Mouse (Mus musculus): ENCODE results near the gene Tcf7l2. TPM values are rescaled to one million over a fixed set of nuclear protein-coding genes. Genes with fewer than 3 reads are reported as not detected.

Tcf7l2 gene
- polyA plus RNA-seq, 1 experiment from 2014 or later: 60.6 TPM

DNA sequence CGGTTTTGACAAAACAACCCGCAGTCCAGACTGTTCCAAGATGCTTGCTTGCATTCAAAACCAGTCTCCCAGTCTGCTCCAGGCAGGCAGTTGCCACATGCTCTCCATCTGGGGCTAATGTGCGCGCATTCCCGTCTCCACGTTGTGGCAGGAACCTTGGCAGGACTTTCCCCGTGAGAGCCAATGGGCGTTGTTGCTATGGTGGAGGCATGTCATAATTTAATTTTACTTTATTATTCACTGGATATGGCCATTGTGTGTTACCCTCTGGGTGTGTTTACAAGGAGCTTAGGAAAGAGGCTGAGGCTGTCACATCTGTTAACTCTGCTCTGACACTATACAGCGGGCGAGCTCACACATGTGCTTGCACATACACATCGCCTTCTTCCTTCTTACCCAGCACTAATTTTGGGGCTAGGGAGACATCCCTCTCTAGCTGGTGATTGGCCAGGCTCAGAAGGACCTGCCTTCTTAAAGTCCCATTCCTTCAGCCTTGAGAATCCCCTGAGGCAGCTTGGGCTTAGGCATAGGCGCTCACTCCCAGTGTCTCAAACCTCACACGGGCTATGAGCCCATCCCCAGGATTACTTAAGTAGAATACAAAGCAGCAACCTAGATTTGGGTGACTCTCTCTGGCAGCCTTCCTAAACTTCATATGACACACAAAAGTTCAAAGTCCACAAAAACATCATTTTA is 139.2 kb downstream of the Tcf7l2 start:
- Histone ChIP-seq H3K9me3 (ENCODE audit: control insufficient read depth, low read length) (no peaks in the 10 kb centered on the region), H3K4me2 (ENCODE audit: low read depth) (no peak overlapping the region), H3K27ac (ENCODE audit: low read depth, low read length) (no peak overlapping the region), H3K4me1 (ENCODE audit: control insufficient read depth, insufficient read depth, low read length) (peaks cover 15% of the 10 kb centered on the region), H3K27me3 (ENCODE audit: control insufficient read depth, insufficient read depth, low read length) (no peaks in the 10 kb centered on the region), H3K9ac (ENCODE audit: low read length) (no peak overlapping the region), H3K36me3 (ENCODE audit: control insufficient read depth, insufficient read depth, low read length) (no peaks in the 10 kb centered on the region), H3K4me3 (ENCODE audit: low read depth, low read length) (no peak overlapping the region)
- DNase-seq (ENCODE audit: low spot score) (no peak), ATAC-seq (ENCODE audit: insufficient read depth, low FRiP score, low TSS enrichment) (no peak)
- WGBS: 59% methylated on average over 13 of the region's 13 CpGs

DNA sequence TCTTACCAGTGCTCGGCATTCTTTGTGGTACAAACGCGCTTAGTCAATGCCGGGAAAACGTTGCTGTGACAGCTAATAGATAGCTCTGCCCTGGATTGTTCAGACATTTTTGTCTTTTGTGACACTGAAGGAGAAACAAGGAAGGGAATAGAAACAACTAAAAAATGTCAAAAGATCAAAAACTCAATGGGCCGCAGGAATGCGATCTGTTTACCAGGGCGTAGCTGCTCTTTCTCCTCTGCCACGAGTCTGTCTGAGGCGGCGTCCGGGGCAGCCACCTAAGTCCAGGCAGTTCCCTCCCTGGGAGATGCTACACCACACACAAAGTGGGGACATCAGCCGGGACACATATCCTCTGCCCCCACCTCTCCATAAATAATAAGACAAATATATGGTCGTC is 144.9 kb downstream of the Tcf7l2 start:
- H3K4me3 ChIP-seq (ENCODE audit: low read depth, low read length): no peak overlapping the region
- no peaks in the 10 kb centered on the region for H3K27me3 ChIP-seq (ENCODE audit: control insufficient read depth, insufficient read depth, low read length)
- H3K27ac ChIP-seq (ENCODE audit: low read depth, low read length): no peak overlapping the region
- H3K36me3 ChIP-seq (ENCODE audit: control insufficient read depth, insufficient read depth, low read length): no peaks in the 10 kb centered on the region
- 71% methylated on average over 14 of the region's 14 CpGs for WGBS
- no peak overlapping the region for H3K9ac ChIP-seq (ENCODE audit: low read length)
- no peak for DNase-seq (ENCODE audit: low spot score)
- 0 out of 2 replicates have a peak, but pooled peaks cover 2% of the 10 kb centered on the region for H3K4me1 ChIP-seq (ENCODE audit: control insufficient read depth, insufficient read depth, low read length)
- no peaks in the 10 kb centered on the region for H3K9me3 ChIP-seq (ENCODE audit: control insufficient read depth, low read length)
- H3K4me2 ChIP-seq (ENCODE audit: low read depth): no peak overlapping the region
- ATAC-seq (ENCODE audit: insufficient read depth, low FRiP score, low TSS enrichment): no peak

DNA sequence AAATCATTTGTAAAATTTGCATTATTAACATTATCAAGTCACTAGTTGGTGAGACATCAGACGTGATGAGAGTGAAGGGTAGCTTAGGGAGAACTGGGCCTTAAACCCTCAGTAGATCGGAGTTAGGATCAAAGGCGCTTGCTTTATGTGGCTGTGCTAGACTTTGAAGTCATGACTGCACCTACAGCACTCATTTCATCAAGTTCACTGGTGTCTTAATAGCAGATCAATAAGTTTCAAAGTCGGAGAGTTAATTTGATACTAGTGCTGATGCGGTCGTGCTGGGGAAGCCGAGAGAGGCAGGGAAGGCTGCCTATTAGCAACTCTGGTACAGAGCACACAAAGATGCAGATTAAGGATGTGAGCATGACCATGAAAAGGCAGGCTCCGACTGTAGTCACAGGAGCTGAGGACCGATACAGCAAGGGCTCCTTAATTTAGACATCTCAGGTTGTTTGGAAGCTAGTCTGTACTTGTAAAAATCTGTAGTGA is 150.1 kb downstream of the Tcf7l2 start:
- DNase-seq (ENCODE audit: low spot score) (no peak), ATAC-seq (ENCODE audit: insufficient read depth, low FRiP score, low TSS enrichment) (no peak)
- no peak overlapping the region for H3K27ac ChIP-seq (ENCODE audit: low read depth, low read length)
- H3K36me3 ChIP-seq (ENCODE audit: control insufficient read depth, insufficient read depth, low read length): no peaks in the 10 kb centered on the region
- 76% methylated on average over 9 of the region's 9 CpGs for WGBS
- H3K27me3 ChIP-seq (ENCODE audit: control insufficient read depth, insufficient read depth, low read length): 0 out of 2 replicates have a peak, but pooled peaks cover 2% of the 10 kb centered on the region
- H3K4me3 ChIP-seq (ENCODE audit: low read depth, low read length): no peak overlapping the region
- no peak overlapping the region for H3K9ac ChIP-seq (ENCODE audit: low read length)
- peaks cover 21% of the 10 kb centered on the region for H3K4me1 ChIP-seq (ENCODE audit: control insufficient read depth, insufficient read depth, low read length)
- H3K9me3 ChIP-seq (ENCODE audit: control insufficient read depth, low read length): no peaks in the 10 kb centered on the region
- H3K4me2 ChIP-seq (ENCODE audit: low read depth): no peak overlapping the region

DNA sequence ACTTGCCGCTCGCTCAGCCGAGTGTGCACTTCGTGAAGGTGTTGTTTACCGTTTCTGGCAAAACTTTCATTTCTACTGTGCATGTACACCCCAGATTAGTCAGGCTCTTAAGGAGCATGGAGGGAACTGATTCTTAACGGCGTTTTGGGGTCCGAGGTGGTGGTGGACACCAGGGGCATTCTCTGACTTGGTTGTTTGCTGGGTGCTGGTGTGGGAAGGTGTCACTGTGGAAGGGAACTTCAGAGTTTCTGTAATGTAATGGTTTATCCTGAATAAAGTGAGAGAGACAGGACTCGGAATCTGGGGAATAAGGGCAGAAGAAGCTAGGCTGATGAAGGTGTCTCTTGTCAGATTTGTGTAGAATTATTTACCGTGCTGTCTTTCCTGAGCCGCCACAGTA is 151.9 kb downstream of the Tcf7l2 start:
- DNase-seq (ENCODE audit: low spot score) (no peak), ATAC-seq (ENCODE audit: insufficient read depth, low FRiP score, low TSS enrichment) (no peak)
- no peak overlapping the region for H3K27ac ChIP-seq (ENCODE audit: low read depth, low read length)
- 0 out of 2 replicates have a peak, but pooled peaks cover 2% of the 10 kb centered on the region for H3K27me3 ChIP-seq (ENCODE audit: control insufficient read depth, insufficient read depth, low read length)
- H3K4me2 ChIP-seq (ENCODE audit: low read depth): no peak overlapping the region
- H3K9ac ChIP-seq (ENCODE audit: low read length): no peak overlapping the region
- 71% methylated on average over 11 of the region's 11 CpGs for WGBS
- no peaks in the 10 kb centered on the region for H3K36me3 ChIP-seq (ENCODE audit: control insufficient read depth, insufficient read depth, low read length)
- H3K4me1 ChIP-seq (ENCODE audit: control insufficient read depth, insufficient read depth, low read length): peaks cover 24% of the 10 kb centered on the region
- H3K4me3 ChIP-seq (ENCODE audit: low read depth, low read length): no peak overlapping the region
- no peaks in the 10 kb centered on the region for H3K9me3 ChIP-seq (ENCODE audit: control insufficient read depth, low read length)

DNA sequence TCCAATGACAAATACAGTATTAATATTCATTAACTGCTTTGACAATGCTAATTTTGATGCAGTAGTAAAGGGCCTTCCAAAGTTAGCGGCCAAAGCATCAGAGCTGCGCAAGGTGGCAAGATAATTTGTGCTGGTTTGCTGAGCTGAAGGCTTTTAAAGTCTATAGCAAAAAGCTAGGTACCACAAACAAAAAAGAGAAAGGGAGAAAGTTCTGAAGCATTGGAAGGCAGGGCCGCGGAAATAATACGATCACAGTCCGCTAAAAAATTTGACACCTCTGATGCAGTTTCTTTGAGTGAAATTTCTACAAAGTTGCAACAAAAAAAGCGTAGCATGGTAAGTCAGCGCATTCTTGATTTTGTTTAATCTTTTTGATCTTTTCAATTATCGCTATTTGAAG is 152.8 kb downstream of the Tcf7l2 start:
- Histone ChIP-seq H3K4me2 (ENCODE audit: low read depth) (no peak overlapping the region), H3K36me3 (ENCODE audit: control insufficient read depth, insufficient read depth, low read length) (no peaks in the 10 kb centered on the region), H3K9me3 (ENCODE audit: control insufficient read depth, low read length) (no peaks in the 10 kb centered on the region), H3K4me1 (ENCODE audit: control insufficient read depth, insufficient read depth, low read length) (peaks cover 24% of the 10 kb centered on the region), H3K9ac (ENCODE audit: low read length) (no peak overlapping the region), H3K27me3 (ENCODE audit: control insufficient read depth, insufficient read depth, low read length) (0 out of 2 replicates have a peak, but pooled peaks cover 2% of the 10 kb centered on the region), H3K4me3 (ENCODE audit: low read depth, low read length) (no peak overlapping the region), H3K27ac (ENCODE audit: low read depth, low read length) (no peak overlapping the region)
- ATAC-seq (ENCODE audit: insufficient read depth, low FRiP score, low TSS enrichment): no peak
- DNase-seq (ENCODE audit: low spot score): no peak
- 35% methylated on average over 9 of the region's 9 CpGs for WGBS

DNA sequence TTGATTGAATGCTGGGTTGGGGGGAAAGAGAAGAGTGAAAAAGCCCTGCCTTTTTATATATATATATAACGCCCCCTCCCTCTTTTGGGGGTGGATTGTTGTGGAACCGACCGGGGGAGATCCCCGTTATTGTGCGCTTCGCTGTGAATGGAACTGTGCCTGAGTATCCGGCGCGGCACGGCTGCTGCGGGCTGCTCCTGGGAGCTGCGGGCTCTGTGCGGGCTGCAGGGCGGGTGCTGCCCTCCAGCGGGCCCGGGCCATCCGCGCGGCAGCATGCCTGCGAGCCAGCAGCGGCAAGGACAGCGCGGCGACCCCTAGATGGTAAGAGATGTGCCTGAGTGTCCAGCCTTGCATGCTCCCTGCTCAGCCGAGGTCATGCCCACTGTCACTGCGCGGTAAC is 153.7 kb downstream of the Tcf7l2 start:
- H3K4me1 ChIP-seq (ENCODE audit: control insufficient read depth, insufficient read depth, low read length): peaks cover 30% of the 10 kb centered on the region
- 0 out of 2 replicates have a peak, but pooled peaks cover 2% of the 10 kb centered on the region for H3K27me3 ChIP-seq (ENCODE audit: control insufficient read depth, insufficient read depth, low read length)
- peak overlapping the region; percentile 60 for H3K4me2 ChIP-seq (ENCODE audit: low read depth)
- no peaks in the 10 kb centered on the region for H3K36me3 ChIP-seq (ENCODE audit: control insufficient read depth, insufficient read depth, low read length)
- H3K4me3 ChIP-seq (ENCODE audit: low read depth, low read length): peak overlapping the region; percentile 22; the same call in 1 of the 2 replicates
- ATAC-seq (ENCODE audit: insufficient read depth, low FRiP score, low TSS enrichment) (peak; percentile 79), DNase-seq (ENCODE audit: low spot score) (peak; percentile 86)
- under 1% methylated on average over 27 of the region's 27 CpGs for WGBS
- no peak overlapping the region for H3K27ac ChIP-seq (ENCODE audit: low read depth, low read length)
- H3K9me3 ChIP-seq (ENCODE audit: control insufficient read depth, low read length): no peaks in the 10 kb centered on the region
- peak overlapping the region; percentile 45 for H3K9ac ChIP-seq (ENCODE audit: low read length)

DNA sequence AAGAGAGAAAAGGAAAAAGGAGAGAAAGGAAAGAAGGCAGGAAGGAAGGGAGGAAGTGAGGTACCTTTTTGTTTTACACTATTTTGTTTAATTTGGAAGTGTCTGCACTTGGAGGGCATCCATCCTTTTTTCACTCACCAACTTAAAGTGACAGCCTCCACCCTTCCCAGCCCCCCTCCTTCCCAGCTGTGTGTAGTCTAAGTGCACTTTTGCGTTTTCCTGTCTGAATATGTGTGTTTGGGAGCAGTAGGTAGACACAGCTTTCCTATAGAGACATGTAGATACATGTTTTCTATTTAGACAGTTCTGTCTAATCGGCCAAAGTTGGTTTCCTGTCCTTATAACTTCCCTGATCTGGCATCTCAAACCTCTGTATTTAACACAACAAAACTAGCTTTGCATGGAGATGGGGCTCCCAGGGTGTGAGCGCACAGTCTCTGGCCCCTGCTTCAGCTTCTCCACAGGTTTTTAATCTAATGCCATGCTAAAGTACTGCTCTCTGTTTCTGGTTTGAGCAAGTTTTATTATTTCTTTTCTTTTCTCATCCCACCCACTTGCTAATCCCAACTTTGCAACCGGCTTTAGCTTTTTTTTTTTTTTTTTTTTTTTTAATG is 154.3 kb downstream of the Tcf7l2 start:
- no peak overlapping the region for H3K9ac ChIP-seq (ENCODE audit: low read length)
- no peak for DNase-seq (ENCODE audit: low spot score)
- H3K27ac ChIP-seq (ENCODE audit: low read depth, low read length): no peak overlapping the region

DNA sequence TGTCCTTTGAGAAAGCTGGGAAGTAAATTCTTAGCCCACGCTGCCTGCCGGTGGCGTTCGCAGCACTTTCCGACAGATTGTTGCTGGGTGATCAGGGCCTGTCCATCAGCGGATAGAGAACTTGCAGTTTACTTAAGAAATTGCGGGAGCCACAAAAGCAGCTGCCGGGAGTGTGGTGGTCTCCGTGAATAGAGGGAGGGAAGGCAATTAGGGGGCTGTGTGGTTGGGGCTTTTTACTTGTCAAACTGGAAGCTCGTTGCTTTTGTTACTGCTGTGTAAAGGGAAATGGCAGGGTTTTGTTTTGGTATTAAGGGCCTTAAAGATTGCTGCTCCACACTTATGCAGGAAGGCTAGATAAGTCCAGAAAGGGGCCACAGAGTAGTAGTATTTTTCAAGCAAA is 155.0 kb downstream of the Tcf7l2 start:
- H3K27me3 ChIP-seq (ENCODE audit: control insufficient read depth, insufficient read depth, low read length): 0 out of 2 replicates have a peak, but pooled peaks cover 2% of the 10 kb centered on the region
- H3K4me1 ChIP-seq (ENCODE audit: control insufficient read depth, insufficient read depth, low read length): peaks cover 30% of the 10 kb centered on the region
- WGBS: 5% methylated on average over 10 of the region's 10 CpGs
- no peaks in the 10 kb centered on the region for H3K9me3 ChIP-seq (ENCODE audit: control insufficient read depth, low read length)
- H3K9ac ChIP-seq (ENCODE audit: low read length): no peak overlapping the region
- no peak overlapping the region for H3K4me2 ChIP-seq (ENCODE audit: low read depth)
- no peak overlapping the region for H3K4me3 ChIP-seq (ENCODE audit: low read depth, low read length)
- no peak overlapping the region for H3K27ac ChIP-seq (ENCODE audit: low read depth, low read length)
- H3K36me3 ChIP-seq (ENCODE audit: control insufficient read depth, insufficient read depth, low read length): no peaks in the 10 kb centered on the region
- DNase-seq (ENCODE audit: low spot score) (peak; percentile 53), ATAC-seq (ENCODE audit: insufficient read depth, low FRiP score, low TSS enrichment) (no peak)

More for the DNA sequence above, 154.3 kb downstream of the Tcf7l2 start:
- WGBS: 16% methylated on average over 4 of the region's 4 CpGs
- Histone ChIP-seq H3K4me2 (ENCODE audit: low read depth) (peak overlapping the region; percentile 60), H3K4me1 (ENCODE audit: control insufficient read depth, insufficient read depth, low read length) (peaks cover 30% of the 10 kb centered on the region), H3K36me3 (ENCODE audit: control insufficient read depth, insufficient read depth, low read length) (no peaks in the 10 kb centered on the region), H3K4me3 (ENCODE audit: low read depth, low read length) (peak overlapping the region; percentile 22; the same call in 1 of the 2 replicates), H3K9me3 (ENCODE audit: control insufficient read depth, low read length) (no peaks in the 10 kb centered on the region), H3K27me3 (ENCODE audit: control insufficient read depth, insufficient read depth, low read length) (0 out of 2 replicates have a peak, but pooled peaks cover 2% of the 10 kb centered on the region)
- no peak for ATAC-seq (ENCODE audit: insufficient read depth, low FRiP score, low TSS enrichment)

Measured in neural tube, embryonic 11.5 days (tissue).